Comparison of ENCODE assay signal across 21 mouse cellular contexts in genomic region chr3:153337779-153338178, GRCm38 (mm10).
A peak's percentile ranks its signal among the peaks of the same experiment; 100 is the strongest.
DNase-seq lines count a peak whose midpoint lies in the region; ATAC-seq lines count a peak whose summit lies in the region.
"Had no signal": no experiment of that assay in that cellular context is flagged by ENCODE, and none has a peak within 500 bp of the region (broad histone marks: within the 10 kb centered on the region; RNA-seq: fewer than 3 reads in every experiment).

No protein-coding gene starts in this region.

- H3K27me3 ChIP-seq in hindbrain, embryonic 14.5 days (ENCODE audit: control insufficient read depth, insufficient read depth, low read length) = no peaks in the 10 kb centered on the region
- no peaks in the 10 kb centered on the region for H3K27me3 ChIP-seq in hindbrain, embryonic 12.5 days
- H3K27me3 ChIP-seq in megakaryocyte, embryonic 14.5 days (replicated peaks) = no peaks in the 10 kb centered on the region
- H3K27me3 ChIP-seq in neural tube, embryonic 12.5 days (replicated peaks) = no peaks in the 10 kb centered on the region
- no peaks in the 10 kb centered on the region for H3K27me3 ChIP-seq in embryonic facial prominence, embryonic 13.5 days
- no peaks in the 10 kb centered on the region for H3K27me3 ChIP-seq in forebrain, embryonic 11.5 days (ENCODE audit: control insufficient read depth, insufficient read depth, low read length)
- H3K27me3 ChIP-seq: CH12.LX; forebrain, embryonic 12.5 days; heart, embryonic 13.5 days; hindbrain, embryonic 15.5 days; Patski had no signal

- no peaks in the 10 kb centered on the region for H3K4me1 ChIP-seq in hindbrain, embryonic 14.5 days (replicated peaks; ENCODE audit: control insufficient read depth, insufficient read depth, low read length)
- no peaks in the 10 kb centered on the region for H3K4me1 ChIP-seq in hindbrain, embryonic 12.5 days
- no peaks in the 10 kb centered on the region for H3K4me1 ChIP-seq in megakaryocyte, embryonic 14.5 days
- H3K4me1 ChIP-seq in neural tube, embryonic 12.5 days = no peaks in the 10 kb centered on the region
- no peaks in the 10 kb centered on the region for H3K4me1 ChIP-seq in embryonic facial prominence, embryonic 13.5 days
- no peaks in the 10 kb centered on the region for H3K4me1 ChIP-seq in forebrain, embryonic 11.5 days (replicated peaks; ENCODE audit: control insufficient read depth, insufficient read depth, low read length)
- H3K4me1 ChIP-seq: forebrain, embryonic 12.5 days; heart, embryonic 13.5 days; hindbrain, embryonic 15.5 days had no signal

- H3K36me3 ChIP-seq in hindbrain, embryonic 14.5 days (replicated peaks; ENCODE audit: control insufficient read depth, insufficient read depth) = no peaks in the 10 kb centered on the region
- H3K36me3 ChIP-seq in hindbrain, embryonic 12.5 days = no peaks in the 10 kb centered on the region
- no peaks in the 10 kb centered on the region for H3K36me3 ChIP-seq in megakaryocyte, embryonic 14.5 days (replicated peaks; ENCODE audit: low read length)
- H3K36me3 ChIP-seq in neural tube, embryonic 12.5 days = no peaks in the 10 kb centered on the region
- no peaks in the 10 kb centered on the region for H3K36me3 ChIP-seq in embryonic facial prominence, embryonic 13.5 days
- H3K36me3 ChIP-seq in forebrain, embryonic 11.5 days (ENCODE audit: control insufficient read depth, insufficient read depth, low read length) = no peaks in the 10 kb centered on the region
- H3K36me3 ChIP-seq: forebrain, embryonic 12.5 days; heart, embryonic 13.5 days; hindbrain, embryonic 15.5 days had no signal

- ATAC-seq in hindbrain, embryonic 14.5 days (ENCODE audit: low FRiP score) = peak; percentile 34; the same call in 1 of the 2 replicates
- ATAC-seq in hindbrain, embryonic 12.5 days (ENCODE audit: low FRiP score) = no peak
- no peak for ATAC-seq in megakaryocyte, adult 5-6 weeks (ENCODE audit: poor library complexity, severe bottlenecking)
- peak; percentile 33; the same call in 1 of the 2 replicates for ATAC-seq in neural tube, embryonic 12.5 days (ENCODE audit: low FRiP score, low read depth)
- ATAC-seq in embryonic facial prominence, embryonic 13.5 days (ENCODE audit: insufficient number of reproducible peaks, insufficient read depth, low FRiP score, low TSS enrichment, low read depth) = 0 out of 2 replicates have a peak, but pooled peaks have one; percentile 26
- no peak for ATAC-seq in forebrain, embryonic 11.5 days (replicated peaks; ENCODE audit: low FRiP score)
- ATAC-seq: activated CD4-positive, CD25-positive, alpha-beta regulatory T cell, adult 4 months; forebrain, postnatal 0 days; Patski had no signal

- no peak overlapping the region for H3K4me3 ChIP-seq in hindbrain, embryonic 14.5 days (replicated peaks; ENCODE audit: low read length)
- no peak overlapping the region for H3K4me3 ChIP-seq in hindbrain, embryonic 12.5 days
- H3K4me3 ChIP-seq in megakaryocyte, embryonic 14.5 days (replicated peaks) = peak overlapping the region; percentile 10
- no peak overlapping the region for H3K4me3 ChIP-seq in neural tube, embryonic 12.5 days
- no peak overlapping the region for H3K4me3 ChIP-seq in embryonic facial prominence, embryonic 13.5 days
- H3K4me3 ChIP-seq in forebrain, embryonic 11.5 days (ENCODE audit: low read depth, low read length) = no peak overlapping the region
- H3K4me3 ChIP-seq: forebrain, embryonic 12.5 days; heart, embryonic 13.5 days; hindbrain, embryonic 15.5 days had no signal

- no peak overlapping the region for H3K4me2 ChIP-seq in hindbrain, embryonic 14.5 days (replicated peaks)
- H3K4me2 ChIP-seq in hindbrain, embryonic 12.5 days (replicated peaks) = no peak overlapping the region
- H3K4me2 ChIP-seq in neural tube, embryonic 12.5 days (replicated peaks) = no peak overlapping the region
- H3K4me2 ChIP-seq in embryonic facial prominence, embryonic 13.5 days = no peak overlapping the region
- H3K4me2 ChIP-seq in forebrain, embryonic 11.5 days (ENCODE audit: low read depth, low read length, severe bottlenecking) = no peak overlapping the region
- H3K4me2 ChIP-seq: forebrain, embryonic 12.5 days; heart, embryonic 13.5 days; hindbrain, embryonic 15.5 days had no signal

- WGBS in hindbrain, embryonic 14.5 days = 93% methylated on average over 3 of the region's 3 CpGs
- 86% methylated on average over 3 of the region's 3 CpGs for WGBS in hindbrain, embryonic 12.5 days
- 83% methylated on average over 3 of the region's 3 CpGs for WGBS in neural tube, embryonic 12.5 days
- WGBS in embryonic facial prominence, embryonic 13.5 days = 98% methylated on average over 3 of the region's 3 CpGs
- 86% methylated on average over 3 of the region's 3 CpGs for WGBS in forebrain, embryonic 11.5 days

- DNase-seq in hindbrain, embryonic 14.5 days (ENCODE audit: low spot score) = no peak
- no peak for DNase-seq in neural tube, embryonic 10.5 days (ENCODE audit: extremely low spot score, low spot score)
- no peak for DNase-seq in forebrain, embryonic 11.5 days (ENCODE audit: low spot score)
- DNase-seq: adrenal gland, postnatal 14 days; cerebellum, adult 11-12 months; cerebellum, adult 9-10 months; cerebellum, postnatal 36 days; forebrain, postnatal 0 days; gastrocnemius, postnatal 14 days; heart, postnatal 36 days had no signal

- H3K9me3 ChIP-seq in hindbrain, embryonic 14.5 days (ENCODE audit: control insufficient read depth, low read length) = no peaks in the 10 kb centered on the region
- no peaks in the 10 kb centered on the region for H3K9me3 ChIP-seq in hindbrain, embryonic 12.5 days (replicated peaks)
- peaks cover 10% of the 10 kb centered on the region; the same call in 1 of the 2 replicates for H3K9me3 ChIP-seq in megakaryocyte, embryonic 14.5 days
- no peaks in the 10 kb centered on the region for H3K9me3 ChIP-seq in neural tube, embryonic 12.5 days
- no peaks in the 10 kb centered on the region for H3K9me3 ChIP-seq in embryonic facial prominence, embryonic 13.5 days
- H3K9me3 ChIP-seq in forebrain, embryonic 11.5 days (ENCODE audit: control insufficient read depth, low read length) = no peaks in the 10 kb centered on the region
- H3K9me3 ChIP-seq: forebrain, embryonic 12.5 days; heart, embryonic 13.5 days; hindbrain, embryonic 15.5 days had no signal

- no peak overlapping the region for H3K9ac ChIP-seq in hindbrain, embryonic 14.5 days
- H3K9ac ChIP-seq in hindbrain, embryonic 12.5 days = no peak overlapping the region
- H3K9ac ChIP-seq in neural tube, embryonic 12.5 days = no peak overlapping the region
- no peak overlapping the region for H3K9ac ChIP-seq in embryonic facial prominence, embryonic 13.5 days
- H3K9ac ChIP-seq in forebrain, embryonic 11.5 days (ENCODE audit: low read length) = no peak overlapping the region
- H3K9ac ChIP-seq: forebrain, embryonic 12.5 days; forebrain, postnatal 0 days; heart, embryonic 13.5 days; hindbrain, embryonic 15.5 days had no signal

- no peak overlapping the region for H3K27ac ChIP-seq in hindbrain, embryonic 14.5 days
- no peak overlapping the region for H3K27ac ChIP-seq in hindbrain, embryonic 12.5 days
- H3K27ac ChIP-seq in neural tube, embryonic 12.5 days = no peak overlapping the region
- H3K27ac ChIP-seq in embryonic facial prominence, embryonic 13.5 days = no peak overlapping the region
- H3K27ac ChIP-seq in forebrain, embryonic 11.5 days (ENCODE audit: low read depth, low read length) = no peak overlapping the region
- H3K27ac ChIP-seq: forebrain, embryonic 12.5 days; heart, embryonic 13.5 days; hindbrain, embryonic 15.5 days had no signal

Comparison
In these comparisons a context has a peak if more than half of its experiments do, and no peak if none do; other contexts are left out.
1. ATAC-seq: peak in hindbrain, embryonic 14.5 days (single experiment), neural tube, embryonic 12.5 days (single experiment) and embryonic facial prominence, embryonic 13.5 days (single experiment); none in hindbrain, embryonic 12.5 days (single experiment), megakaryocyte, adult 5-6 weeks (single experiment) and forebrain, embryonic 11.5 days (single experiment).